Mouse (Mus musculus): ENCODE measurements at regions not wholly inside any gene's neighbourhood (a gene's known extent, or its start where the extent isn't known, plus 50 kb on each side); places are given as distances from the start of the nearest gene placed in this dataset.

- H3K27ac ChIP-seq (replicated peaks), result no peak overlapping the region
- no peak overlapping the region for H3K9ac ChIP-seq (replicated peaks)
- no peaks in the 10 kb centered on the region for H3K27me3 ChIP-seq
- WGBS, result 30% methylated on average over 12 of the region's 12 CpGs
- H3K36me3 ChIP-seq, result no peaks in the 10 kb centered on the region
- H3K4me3 ChIP-seq, result no peak overlapping the region
- H3K9me3 ChIP-seq, result 0 out of 2 replicates have a peak, but pooled peaks cover 6% of the 10 kb centered on the region
- ATAC-seq (replicated peaks), result no peak
- H3K4me2 ChIP-seq (replicated peaks), result no peak overlapping the region
- H3K4me1 ChIP-seq, result peaks cover 2% of the 10 kb centered on the region; the same call in 1 of the 2 replicates
Observed at GRCm38 (mm10) chr9:120628794-120629560, 57.7 kb downstream of the Rpl14 start.

GRCm38 (mm10) chr9:120629609-120630008 is 58.4 kb downstream of the Rpl14 start:
- ATAC-seq (replicated peaks), result no peak
- Histone ChIP-seq H3K4me3 (no peak overlapping the region), H3K9ac (replicated peaks) (no peak overlapping the region), H3K4me1 (peaks cover 2% of the 10 kb centered on the region; the same call in 1 of the 2 replicates), H3K4me2 (replicated peaks) (no peak overlapping the region), H3K9me3 (0 out of 2 replicates have a peak, but pooled peaks cover 6% of the 10 kb centered on the region), H3K27ac (replicated peaks) (no peak overlapping the region), H3K27me3 (no peaks in the 10 kb centered on the region), H3K36me3 (no peaks in the 10 kb centered on the region)
- WGBS, result 79% methylated on average over 11 of the region's 11 CpGs

DNA sequence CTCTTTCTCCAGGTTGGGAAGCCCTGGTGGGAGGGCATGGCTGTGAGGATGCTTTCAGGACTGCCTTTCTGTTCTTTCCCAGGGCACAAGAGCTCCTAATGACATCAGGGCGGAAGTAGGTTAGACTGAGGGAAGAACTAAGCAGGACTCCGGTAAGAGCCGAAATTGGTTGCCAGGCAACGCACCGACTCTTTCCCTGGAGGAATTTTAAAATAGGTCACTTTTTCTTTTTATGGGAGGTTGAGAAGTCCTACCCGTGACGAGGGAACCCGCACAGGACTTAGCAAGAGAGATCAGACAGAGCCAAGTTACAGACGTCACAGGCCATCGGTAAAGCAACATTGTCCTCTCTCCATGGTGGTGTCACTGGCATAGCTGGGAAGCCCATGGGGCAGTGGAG is 61.6 kb downstream of the Rpl14 start:
- 69% methylated on average over 10 of the region's 10 CpGs for WGBS
- Histone ChIP-seq H3K9ac (replicated peaks) (no peak overlapping the region), H3K9me3 (no peaks in the 10 kb centered on the region), H3K27ac (replicated peaks) (no peak overlapping the region), H3K36me3 (no peaks in the 10 kb centered on the region), H3K4me1 (peaks cover 2% of the 10 kb centered on the region; the same call in 1 of the 2 replicates), H3K27me3 (no peaks in the 10 kb centered on the region), H3K4me3 (no peak overlapping the region), H3K4me2 (replicated peaks) (no peak overlapping the region)
- ATAC-seq (replicated peaks), result no peak

GRCm38 (mm10) chr9:120642656-120643055 is 71.4 kb downstream of the Rpl14 start:
- no peak overlapping the region for H3K4me3 ChIP-seq
- no peaks in the 10 kb centered on the region for H3K27me3 ChIP-seq
- ATAC-seq (replicated peaks), result no peak
- 70% methylated on average over 4 of the region's 4 CpGs for WGBS
- H3K4me2 ChIP-seq (replicated peaks), result no peak overlapping the region
- H3K9me3 ChIP-seq, result no peaks in the 10 kb centered on the region
- H3K27ac ChIP-seq (replicated peaks), result no peak overlapping the region
- no peak overlapping the region for H3K9ac ChIP-seq (replicated peaks)
- H3K4me1 ChIP-seq, result peaks cover 14% of the 10 kb centered on the region
- no peaks in the 10 kb centered on the region for H3K36me3 ChIP-seq

GRCm38 (mm10) chr9:120643371-120643770 is 72.1 kb downstream of the Rpl14 start:
- Histone ChIP-seq H3K4me2 (replicated peaks) (no peak overlapping the region), H3K27me3 (no peaks in the 10 kb centered on the region), H3K9ac (replicated peaks) (no peak overlapping the region), H3K9me3 (no peaks in the 10 kb centered on the region), H3K36me3 (no peaks in the 10 kb centered on the region), H3K27ac (replicated peaks) (no peak overlapping the region), H3K4me3 (no peak overlapping the region), H3K4me1 (peaks cover 14% of the 10 kb centered on the region)
- 84% methylated on average over 3 of the region's 3 CpGs for WGBS
- ATAC-seq (replicated peaks), result no peak

- 100% methylated on average over 10 of the region's 10 CpGs for WGBS
- H3K27ac ChIP-seq (replicated peaks), result peak overlapping the region; percentile 8; the same call in 1 of the 2 replicates
- H3K27me3 ChIP-seq, result no peaks in the 10 kb centered on the region
- H3K4me2 ChIP-seq (replicated peaks), result no peak overlapping the region
- no peaks in the 10 kb centered on the region for H3K9me3 ChIP-seq
- no peak overlapping the region for H3K4me3 ChIP-seq
- H3K4me1 ChIP-seq, result peaks cover 14% of the 10 kb centered on the region
- H3K36me3 ChIP-seq, result no peaks in the 10 kb centered on the region
- no peak for ATAC-seq (replicated peaks)
- H3K9ac ChIP-seq (replicated peaks), result no peak overlapping the region
Observed at GRCm38 (mm10) chr9:120645776-120646175, 74.5 kb downstream of the Rpl14 start.

GRCm38 (mm10) chr9:120646806-120647667 is 75.8 kb downstream of the Rpl14 start:
- peak; percentile 67 for ATAC-seq (replicated peaks)
- H3K27me3 ChIP-seq, result no peaks in the 10 kb centered on the region
- no peaks in the 10 kb centered on the region for H3K9me3 ChIP-seq
- peak overlapping the region; percentile 58 for H3K27ac ChIP-seq (replicated peaks)
- no peak overlapping the region for H3K4me3 ChIP-seq
- peaks cover 14% of the 10 kb centered on the region for H3K4me1 ChIP-seq
- H3K4me2 ChIP-seq (replicated peaks), result no peak overlapping the region
- no peak overlapping the region for H3K9ac ChIP-seq (replicated peaks)
- whole genome bisulfite sequencing, result 69% methylated on average over 10 of the region's 10 CpGs
- H3K36me3 ChIP-seq, result no peaks in the 10 kb centered on the region

DNA sequence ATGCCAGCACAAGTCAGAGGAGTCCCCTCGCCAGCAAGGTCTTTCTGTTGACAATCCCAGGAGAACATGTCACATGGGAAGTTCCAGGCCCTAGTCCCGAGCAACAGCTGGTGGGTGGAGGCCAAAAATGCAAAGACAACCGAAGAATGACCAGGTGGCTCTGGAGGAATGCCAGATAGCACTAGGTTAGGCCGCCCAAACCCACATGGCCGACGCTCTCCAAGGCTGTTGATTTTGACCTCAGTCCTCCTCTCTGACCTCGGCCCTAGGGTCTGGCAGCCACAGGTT is 76.4 kb downstream of the Rpl14 start:
- Histone ChIP-seq H3K9ac (replicated peaks) (no peak overlapping the region), H3K27me3 (no peaks in the 10 kb centered on the region), H3K4me3 (no peak overlapping the region), H3K27ac (replicated peaks) (peak overlapping the region; percentile 58; the same call in 1 of the 2 replicates), H3K4me1 (peaks cover 14% of the 10 kb centered on the region), H3K36me3 (no peaks in the 10 kb centered on the region), H3K4me2 (replicated peaks) (no peak overlapping the region), H3K9me3 (no peaks in the 10 kb centered on the region)
- WGBS, result 88% methylated on average over 7 of the region's 7 CpGs
- ATAC-seq (replicated peaks), result no peak

GRCm38 (mm10) chr9:120652733-120653132 is 81.5 kb downstream of the Rpl14 start:
- Histone ChIP-seq H3K36me3 (no peaks in the 10 kb centered on the region), H3K4me3 (no peak overlapping the region), H3K9ac (replicated peaks) (no peak overlapping the region), H3K9me3 (no peaks in the 10 kb centered on the region), H3K4me2 (replicated peaks) (no peak overlapping the region), H3K27me3 (no peaks in the 10 kb centered on the region), H3K4me1 (no peaks in the 10 kb centered on the region), H3K27ac (replicated peaks) (no peak overlapping the region)
- ATAC-seq (replicated peaks), result no peak
- 76% methylated on average over 14 of the region's 14 CpGs for WGBS

- Histone ChIP-seq H3K4me3 (no peak overlapping the region), H3K4me1 (no peaks in the 10 kb centered on the region), H3K27me3 (no peaks in the 10 kb centered on the region), H3K27ac (replicated peaks) (no peak overlapping the region), H3K4me2 (replicated peaks) (no peak overlapping the region), H3K36me3 (no peaks in the 10 kb centered on the region), H3K9me3 (no peaks in the 10 kb centered on the region), H3K9ac (replicated peaks) (no peak overlapping the region)
- ATAC-seq (replicated peaks), result no peak
- WGBS, result 62% methylated on average over 5 of the region's 5 CpGs
Observed at GRCm38 (mm10) chr9:120653170-120653569, 81.9 kb downstream of the Rpl14 start.

DNA sequence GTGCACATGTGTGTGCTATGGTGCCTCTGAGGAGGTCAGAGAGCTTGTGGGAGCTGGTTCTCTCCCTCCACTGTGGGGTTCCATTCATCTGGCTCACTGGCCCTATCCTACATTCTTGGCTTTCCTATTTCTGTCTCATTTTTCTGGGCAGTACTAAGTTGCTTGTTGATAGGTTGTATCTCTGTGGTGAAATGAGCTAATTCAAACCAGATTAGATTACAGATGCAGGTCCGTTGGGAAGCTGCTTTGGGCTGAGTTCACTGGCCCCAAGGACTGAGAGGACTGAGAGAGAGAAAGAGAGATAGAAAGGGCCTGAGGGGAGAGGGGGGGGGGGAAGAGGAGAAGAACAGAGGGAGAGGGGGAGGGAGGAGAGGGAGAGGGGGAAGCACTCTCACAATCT is 83.5 kb downstream of the Rpl14 start:
- no peaks in the 10 kb centered on the region for H3K9me3 ChIP-seq
- no peak for ATAC-seq (replicated peaks)
- H3K9ac ChIP-seq (replicated peaks), result no peak overlapping the region
- WGBS, result 35% methylated on average over 1 of the region's 1 CpGs
- no peaks in the 10 kb centered on the region for H3K27me3 ChIP-seq
- H3K4me3 ChIP-seq, result no peak overlapping the region
- H3K27ac ChIP-seq (replicated peaks), result no peak overlapping the region
- no peak overlapping the region for H3K4me2 ChIP-seq (replicated peaks)
- no peaks in the 10 kb centered on the region for H3K36me3 ChIP-seq
- H3K4me1 ChIP-seq, result no peaks in the 10 kb centered on the region

- H3K4me1 ChIP-seq, result no peaks in the 10 kb centered on the region
- H3K9ac ChIP-seq (replicated peaks), result no peak overlapping the region
- H3K4me2 ChIP-seq (replicated peaks), result no peak overlapping the region
- H3K36me3 ChIP-seq, result no peaks in the 10 kb centered on the region
- no peak overlapping the region for H3K27ac ChIP-seq (replicated peaks)
- no peak for ATAC-seq (replicated peaks)
- H3K27me3 ChIP-seq, result no peaks in the 10 kb centered on the region
- no peak overlapping the region for H3K4me3 ChIP-seq
- 8% methylated on average over 6 of the region's 6 CpGs for WGBS
- no peaks in the 10 kb centered on the region for H3K9me3 ChIP-seq
Observed at GRCm38 (mm10) chr9:120656976-120657375, 85.7 kb downstream of the Rpl14 start.

Measured in forebrain, embryonic 15.5 days (tissue).